Mouse (Mus musculus): ENCODE data around the gene Lin7c. TPM values are rescaled to one million over a fixed set of nuclear protein-coding genes. Genes with fewer than 3 reads are reported as not detected.

The Lin7c gene
- polyA plus RNA-seq, 1 experiment from 2014 or later: 210 TPM

GRCm38 (mm10) chr2:109891031-109891430 lies 378 bp downstream of the Lin7c start:
- Histone ChIP-seq H3K4me2 (peak overlapping the region; percentile 73), H3K9ac (peak overlapping the region; percentile 97), H3K27ac (peak overlapping the region; percentile 85), H3K4me3 (peak overlapping the region; percentile 98), H3K4me1 (peaks cover 22% of the 10 kb centered on the region), H3K36me3 (replicated peaks) (peaks cover 9% of the 10 kb centered on the region), H3K27me3 (replicated peaks) (no peaks in the 10 kb centered on the region), H3K9me3 (no peaks in the 10 kb centered on the region)
- under 1% methylated on average over 33 of the region's 34 CpGs for WGBS
- peak; percentile 90 for ATAC-seq (replicated peaks)

- Histone ChIP-seq H3K27ac (peak overlapping the region; percentile 85), H3K36me3 (replicated peaks) (peaks cover 14% of the 10 kb centered on the region)
Measured at GRCm38 (mm10) chr2:109891471-109891870, 818 bp downstream of the Lin7c start.

GRCm38 (mm10) chr2:109896311-109896710 lies 5.7 kb downstream of the Lin7c start:
- Histone ChIP-seq H3K9me3 (no peaks in the 10 kb centered on the region), H3K27ac (no peak overlapping the region), H3K4me1 (peaks cover 22% of the 10 kb centered on the region), H3K36me3 (replicated peaks) (peaks cover 31% of the 10 kb centered on the region), H3K4me3 (no peak overlapping the region), H3K27me3 (replicated peaks) (no peaks in the 10 kb centered on the region), H3K4me2 (no peak overlapping the region), H3K9ac (no peak overlapping the region)
- 77% methylated on average over 7 of the region's 7 CpGs for WGBS
- ATAC-seq (replicated peaks): no peak; the same call in 1 of the 2 replicates

More at GRCm38 (mm10) chr2:109891471-109891870, 818 bp downstream of the Lin7c start:
- no peaks in the 10 kb centered on the region for H3K9me3 ChIP-seq
- peak overlapping the region; percentile 97 for H3K9ac ChIP-seq
- peak overlapping the region; percentile 98 for H3K4me3 ChIP-seq
- no peaks in the 10 kb centered on the region for H3K27me3 ChIP-seq (replicated peaks)
- WGBS: 13% methylated on average over 4 of the region's 4 CpGs
- H3K4me2 ChIP-seq: peak overlapping the region; percentile 73
- no peak for ATAC-seq (replicated peaks)
- peaks cover 22% of the 10 kb centered on the region for H3K4me1 ChIP-seq

GRCm38 (mm10) chr2:109902869-109903268 lies 12.2 kb downstream of the Lin7c start:
- no peaks in the 10 kb centered on the region for H3K27me3 ChIP-seq (replicated peaks)
- ATAC-seq (replicated peaks): no peak
- 79% methylated on average over 7 of the region's 7 CpGs for WGBS

GRCm38 (mm10) chr2:109904171-109904821 lies 13.6 kb downstream of the Lin7c start:
- WGBS: under 1% methylated on average over 7 of the region's 7 CpGs
- peak; percentile 83 for ATAC-seq (replicated peaks)
- Histone ChIP-seq H3K4me3 (no peak overlapping the region), H3K4me2 (no peak overlapping the region), H3K27ac (no peak overlapping the region), H3K27me3 (replicated peaks) (no peaks in the 10 kb centered on the region), H3K9me3 (no peaks in the 10 kb centered on the region), H3K4me1 (no peaks in the 10 kb centered on the region), H3K36me3 (replicated peaks) (peaks cover 7% of the 10 kb centered on the region; the same call in 1 of the 2 replicates), H3K9ac (no peak overlapping the region)

More at GRCm38 (mm10) chr2:109902869-109903268, 12.2 kb downstream of the Lin7c start:
- no peaks in the 10 kb centered on the region for H3K4me1 ChIP-seq
- H3K9ac ChIP-seq: no peak overlapping the region
- peaks cover 9% of the 10 kb centered on the region; the same call in 1 of the 2 replicates for H3K36me3 ChIP-seq (replicated peaks)
- H3K4me3 ChIP-seq: no peak overlapping the region
- no peak overlapping the region for H3K4me2 ChIP-seq
- H3K9me3 ChIP-seq: no peaks in the 10 kb centered on the region
- H3K27ac ChIP-seq: no peak overlapping the region

- Histone ChIP-seq H3K36me3 (replicated peaks) (no peaks in the 10 kb centered on the region), H3K4me1 (no peaks in the 10 kb centered on the region), H3K4me3 (no peak overlapping the region), H3K27ac (no peak overlapping the region), H3K9me3 (no peaks in the 10 kb centered on the region), H3K4me2 (no peak overlapping the region), H3K27me3 (replicated peaks) (no peaks in the 10 kb centered on the region), H3K9ac (no peak overlapping the region)
- no peak for ATAC-seq (replicated peaks)
- 75% methylated on average over 2 of the region's 2 CpGs for WGBS
Measured at GRCm38 (mm10) chr2:109909122-109909521, 18.5 kb downstream of the Lin7c start.

GRCm38 (mm10) chr2:109912216-109912615 lies 21.6 kb downstream of the Lin7c start:
- no peaks in the 10 kb centered on the region for H3K9me3 ChIP-seq
- H3K27me3 ChIP-seq (replicated peaks): no peaks in the 10 kb centered on the region
- H3K4me3 ChIP-seq: no peak overlapping the region
- H3K4me2 ChIP-seq: no peak overlapping the region
- H3K9ac ChIP-seq: no peak overlapping the region
- no peak overlapping the region for H3K27ac ChIP-seq
- 91% methylated on average over 8 of the region's 8 CpGs for WGBS
- ATAC-seq (replicated peaks): no peak
- no peaks in the 10 kb centered on the region for H3K4me1 ChIP-seq
- no peaks in the 10 kb centered on the region for H3K36me3 ChIP-seq (replicated peaks)

GRCm38 (mm10) chr2:109912766-109913165 lies 22.1 kb downstream of the Lin7c start:
- H3K9me3 ChIP-seq: no peaks in the 10 kb centered on the region
- no peak overlapping the region for H3K4me3 ChIP-seq
- H3K4me2 ChIP-seq: no peak overlapping the region
- no peaks in the 10 kb centered on the region for H3K4me1 ChIP-seq
- no peak for ATAC-seq (replicated peaks)
- no peaks in the 10 kb centered on the region for H3K27me3 ChIP-seq (replicated peaks)
- H3K9ac ChIP-seq: no peak overlapping the region
- whole genome bisulfite sequencing: 88% methylated on average over 12 of the region's 12 CpGs
- H3K27ac ChIP-seq: no peak overlapping the region
- H3K36me3 ChIP-seq (replicated peaks): no peaks in the 10 kb centered on the region

GRCm38 (mm10) chr2:109913241-109913640 lies 22.6 kb downstream of the Lin7c start:
- WGBS: 63% methylated on average over 8 of the region's 8 CpGs
- Histone ChIP-seq H3K4me3 (no peak overlapping the region), H3K36me3 (replicated peaks) (no peaks in the 10 kb centered on the region), H3K9ac (no peak overlapping the region), H3K27ac (no peak overlapping the region), H3K4me1 (peaks cover under 1% of the 10 kb centered on the region; the same call in 1 of the 2 replicates), H3K4me2 (no peak overlapping the region), H3K9me3 (no peaks in the 10 kb centered on the region), H3K27me3 (replicated peaks) (no peaks in the 10 kb centered on the region)
- no peak for ATAC-seq (replicated peaks)

- Histone ChIP-seq H3K4me3 (no peak overlapping the region), H3K36me3 (replicated peaks) (no peaks in the 10 kb centered on the region), H3K27me3 (replicated peaks) (no peaks in the 10 kb centered on the region), H3K9ac (no peak overlapping the region), H3K27ac (no peak overlapping the region), H3K4me2 (no peak overlapping the region), H3K9me3 (no peaks in the 10 kb centered on the region), H3K4me1 (peaks cover 14% of the 10 kb centered on the region)
- ATAC-seq (replicated peaks): no peak
Measured at GRCm38 (mm10) chr2:109914601-109915000, 23.9 kb downstream of the Lin7c start.

GRCm38 (mm10) chr2:109916782-109917495 lies 26.3 kb downstream of the Lin7c start:
- Histone ChIP-seq H3K36me3 (replicated peaks) (no peaks in the 10 kb centered on the region), H3K9me3 (no peaks in the 10 kb centered on the region), H3K4me1 (peaks cover 25% of the 10 kb centered on the region), H3K4me3 (peak overlapping the region; percentile 96), H3K4me2 (peak overlapping the region; percentile 81), H3K27me3 (replicated peaks) (no peaks in the 10 kb centered on the region), H3K27ac (peak overlapping the region; percentile 95; the same call in 1 of the 2 replicates), H3K9ac (peak overlapping the region; percentile 87; the same call in 1 of the 2 replicates)
- 1% methylated on average over 11 of the region's 11 CpGs for WGBS
- ATAC-seq (replicated peaks): no peak

GRCm38 (mm10) chr2:109917496-109918413 lies 27.1 kb downstream of the Lin7c start, which contains the start of gene Lgr4:
Gene Lgr4, plus strand, starts transcription at chr2:109917647.
- no peaks in the 10 kb centered on the region for H3K36me3 ChIP-seq (replicated peaks)
- no peaks in the 10 kb centered on the region for H3K9me3 ChIP-seq
- ATAC-seq (replicated peaks): peak; percentile 98
- WGBS: under 1% methylated on average over 71 of the region's 111 CpGs
- peaks cover 25% of the 10 kb centered on the region for H3K4me1 ChIP-seq
- H3K4me2 ChIP-seq: peak within 1 kb of the TSS; percentile 81
- peak within 1 kb of the TSS; percentile 96 for H3K4me3 ChIP-seq
- peak within 1 kb of the TSS; percentile 95 for H3K27ac ChIP-seq
- H3K9ac ChIP-seq: peak within 1 kb of the TSS; percentile 87
- H3K27me3 ChIP-seq (replicated peaks): no peaks in the 10 kb centered on the region

All from midbrain, embryonic 15.5 days (tissue).